Mouse (Mus musculus) left cerebral cortex, postnatal 4 days (tissue): ENCODE measurements around the gene Msmp. TPM values are rescaled to one million over a fixed set of nuclear protein-coding genes. Genes with fewer than 3 reads are reported as not detected.
"Not testable (repeated sequence)": the region's sequence is repeated elsewhere in the genome, so short reads cannot be mapped to it uniquely, and the experiment has no call there.

ENCODE experiments used
- DNase-seq: peaks from one replicate; pipeline ENCODE4 v3.0.0-alpha.2; 2022
- intact Hi-C: fragments of 180-260 bp; cut with DNase I; formaldehyde crosslinking; loops from one replicate; pipeline ENCODE4 v1.15.1; 2025
- total RNA-seq, 2 experiments: library from RNA; stranded (reverse); gene quantifications; 2 replicates each; pipeline ENCODE4 v1.2.3; 2021

The Msmp gene
- total RNA-seq, 2 experiments from 2014 or later: not detected

- intact Hi-C loops: no loop called here
- DNase-seq: no peak
Observed at GRCm38 (mm10) chr4:43562769-43563600, 21.3 kb downstream of the Msmp start.

GRCm38 (mm10) chr4:43561997-43562768, 22.1 kb downstream of the Msmp start, which contains the start of the genes Creb3 and Tln1:
TSS of gene Creb3 (plus strand) at chr4:43562332.
TSS of gene Tln1 (minus strand) at chr4:43562691.
- DNase-seq: peak; percentile 93
- intact Hi-C loops: no loop called here

DNA sequence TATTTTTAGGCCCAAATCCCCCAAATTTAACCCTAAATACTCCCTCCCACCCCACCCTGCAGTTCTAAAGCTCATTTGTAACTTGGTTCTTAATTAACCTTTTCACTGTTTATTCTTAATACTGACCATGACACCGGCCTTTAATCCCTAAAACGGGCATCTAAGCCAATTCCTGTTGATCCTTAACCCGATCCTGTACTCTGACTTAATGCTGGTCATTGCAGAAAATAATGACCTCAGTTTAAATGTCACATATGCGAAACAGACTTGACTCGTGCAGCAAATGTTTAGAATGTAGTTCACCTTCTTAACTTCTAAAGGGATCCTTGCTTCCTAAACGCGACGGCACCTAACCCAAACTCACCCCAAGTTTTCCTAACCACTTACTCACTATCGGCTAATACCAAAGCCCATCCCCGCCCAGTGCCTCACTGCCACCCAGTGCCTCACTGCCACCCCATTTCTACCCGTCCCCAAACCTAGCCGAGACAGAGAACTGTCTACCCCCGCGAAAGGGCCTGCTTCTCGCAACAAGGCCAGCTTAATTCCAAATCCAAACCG, 22.8 kb downstream of the Msmp start:
- no peak for DNase-seq
- intact Hi-C loops: no loop called here

DNA sequence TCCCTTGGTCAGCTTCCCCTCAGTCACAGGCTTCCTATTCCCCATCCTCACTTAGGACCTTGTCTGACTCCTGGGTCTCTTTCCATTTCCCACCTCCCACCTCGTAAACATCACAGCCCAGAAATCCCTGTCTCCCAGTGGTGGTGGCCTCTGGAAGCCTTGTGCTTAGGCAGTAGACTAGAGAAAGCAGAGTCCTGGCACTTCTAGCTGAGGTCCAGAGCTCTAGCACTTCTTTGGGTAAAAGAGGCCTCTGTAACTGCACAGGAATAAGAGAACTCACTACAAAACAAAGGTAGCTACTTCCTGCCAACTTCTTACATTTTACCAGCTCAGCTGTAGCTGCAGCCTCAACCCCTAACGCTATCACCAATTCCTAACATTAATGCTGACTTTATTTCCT, 23.3 kb downstream of the Msmp start:
- intact Hi-C loops: no loop called here
- DNase-seq: no peak

DNA sequence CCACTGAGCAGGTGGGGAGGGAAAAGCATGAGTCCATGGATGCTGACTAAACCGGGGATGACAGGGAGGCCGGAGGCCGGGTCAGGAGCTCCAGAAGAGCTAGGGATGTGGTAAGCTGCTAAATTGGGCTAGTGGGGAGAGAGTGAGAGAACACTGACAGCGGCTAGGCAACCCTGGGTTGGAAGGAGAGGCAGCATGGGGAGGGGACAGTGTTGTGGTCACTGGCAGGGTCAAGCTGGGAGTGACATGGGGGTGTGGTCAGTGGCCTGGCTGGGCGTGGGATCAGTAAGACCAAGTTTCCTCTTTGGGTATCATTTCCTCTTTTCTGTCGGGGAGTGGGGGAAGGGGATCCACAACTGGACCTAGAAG, 24.1 kb downstream of the Msmp start:
- intact Hi-C loops: no loop called here
- no peak for DNase-seq

DNA sequence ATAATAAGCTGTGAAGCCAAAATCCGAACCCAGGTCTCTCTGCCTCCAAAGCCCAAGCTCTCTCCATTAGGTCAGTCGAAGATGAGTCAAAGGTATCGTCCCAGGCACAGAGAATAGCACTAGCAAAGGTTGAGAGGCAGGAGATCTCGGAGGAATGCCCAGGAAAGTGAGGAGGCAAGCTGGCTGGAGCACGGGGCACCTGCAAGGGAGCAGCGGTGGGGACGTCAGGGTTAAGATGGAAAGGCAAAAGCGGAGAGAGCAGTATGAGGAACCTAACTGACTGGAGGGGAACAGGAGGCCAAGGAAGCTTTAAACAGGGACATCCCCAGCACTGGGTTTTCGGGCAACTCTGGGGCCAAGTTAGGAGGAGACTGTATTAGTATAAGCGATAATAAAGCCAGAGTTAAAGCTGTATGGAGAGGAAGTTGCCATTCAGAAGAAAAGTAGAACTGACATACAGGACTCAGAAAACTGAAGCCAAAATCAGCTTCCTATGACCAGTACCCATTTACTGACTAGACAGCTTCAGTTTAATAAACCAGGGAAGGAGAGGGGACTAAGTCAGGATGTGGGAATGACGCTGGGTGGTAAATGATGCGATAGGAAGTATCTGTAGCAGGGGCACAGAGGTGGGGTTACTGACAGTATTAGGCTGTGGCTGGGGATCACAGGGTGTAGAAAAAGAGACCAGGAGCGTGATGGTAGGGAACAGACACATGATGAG, 24.6 kb downstream of the Msmp start:
- intact Hi-C loops: no loop called here
- DNase-seq: no peak

DNA sequence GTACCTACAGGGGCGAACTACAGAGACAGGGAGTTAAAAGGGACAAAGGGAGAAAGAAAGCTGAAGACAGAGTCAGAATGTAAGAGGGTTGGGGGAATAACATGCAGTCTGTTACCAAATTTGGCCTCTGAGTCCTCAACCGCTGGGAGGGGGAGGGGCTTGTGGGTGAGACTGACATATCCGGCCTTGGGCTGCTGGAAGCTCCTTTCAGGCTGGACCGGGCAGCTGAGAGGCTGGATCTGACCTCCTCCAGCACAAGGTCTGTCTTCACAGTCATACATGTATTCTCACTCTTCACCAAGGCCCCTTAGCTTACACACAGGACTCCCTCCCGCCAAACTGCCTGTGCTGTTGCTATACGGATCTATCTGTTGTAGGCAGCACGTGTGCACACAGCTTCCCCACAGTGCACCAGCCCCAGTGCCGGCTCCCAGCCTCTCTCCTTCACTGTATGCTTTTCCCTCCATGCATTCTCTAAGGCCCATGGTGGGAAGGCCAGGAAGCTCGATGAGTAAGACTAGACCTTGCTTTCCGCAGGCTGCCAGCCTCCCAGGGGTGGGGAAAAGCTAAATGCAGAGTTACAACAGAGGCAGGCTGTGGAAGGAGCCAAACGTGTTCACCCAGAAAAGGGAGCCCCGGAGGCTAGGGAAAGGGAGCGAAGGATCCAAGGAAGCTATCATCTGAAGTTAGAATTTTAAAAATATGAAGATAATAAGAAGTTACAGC, 25.5 kb downstream of the Msmp start:
- intact Hi-C loops: no loop called here
- DNase-seq: peak; percentile 37

GRCm38 (mm10) chr4:43558028-43558630, 26.2 kb downstream of the Msmp start:
- DNase-seq: no peak

DNA sequence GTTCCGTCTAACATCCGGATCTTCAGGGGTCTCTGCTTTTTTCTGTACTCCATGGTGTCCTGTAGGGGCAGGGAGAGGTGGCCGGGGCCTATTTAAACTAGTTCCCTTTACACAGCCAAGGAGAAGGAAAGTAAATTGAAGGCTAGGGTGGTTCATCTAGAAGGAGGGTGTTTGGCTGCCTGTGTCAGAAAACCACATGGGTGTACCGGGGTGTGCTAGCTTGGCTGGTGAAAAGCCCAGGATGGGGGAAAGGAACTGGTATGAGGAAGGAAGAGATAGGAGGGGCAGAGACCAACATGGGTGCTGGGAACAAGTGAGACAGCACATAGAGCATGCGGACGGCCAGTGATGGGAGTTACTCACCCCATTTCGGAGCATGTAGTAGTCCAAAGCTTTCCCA, 28.4 kb downstream of the Msmp start:
- intact Hi-C loops: no loop called here
- DNase-seq: no peak

More at GRCm38 (mm10) chr4:43558028-43558630, 26.2 kb downstream of the Msmp start:
- intact Hi-C loops: no loop called here

GRCm38 (mm10) chr4:43553891-43554290, 30.4 kb downstream of the Msmp start:
- DNase-seq: no peak
- intact Hi-C loops: no loop called here

- no peak for DNase-seq
- intact Hi-C loops: no loop called here
Observed at GRCm38 (mm10) chr4:43552437-43552836, 31.9 kb downstream of the Msmp start.

DNA sequence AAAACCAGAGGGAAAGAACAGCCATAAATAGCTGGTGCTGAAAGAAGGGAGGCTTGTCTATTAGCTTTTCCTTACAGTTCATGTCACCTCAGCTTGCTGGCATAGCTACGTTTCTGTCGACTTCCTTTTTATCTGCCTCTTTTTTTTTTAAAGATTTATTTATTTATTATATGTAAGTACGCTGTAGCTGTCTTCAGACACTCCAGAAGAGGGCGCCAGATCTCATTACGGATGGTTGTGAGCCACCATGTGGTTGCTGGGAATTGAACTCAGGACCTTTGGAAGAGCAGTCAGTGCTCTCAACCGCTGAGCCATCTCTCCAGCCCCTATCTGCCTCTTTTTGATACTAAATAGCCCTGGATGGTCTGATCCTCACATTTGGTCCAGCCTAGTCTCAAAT, 32.4 kb downstream of the Msmp start:
- intact Hi-C loops, DNase-seq: not testable (repeated sequence)

DNA sequence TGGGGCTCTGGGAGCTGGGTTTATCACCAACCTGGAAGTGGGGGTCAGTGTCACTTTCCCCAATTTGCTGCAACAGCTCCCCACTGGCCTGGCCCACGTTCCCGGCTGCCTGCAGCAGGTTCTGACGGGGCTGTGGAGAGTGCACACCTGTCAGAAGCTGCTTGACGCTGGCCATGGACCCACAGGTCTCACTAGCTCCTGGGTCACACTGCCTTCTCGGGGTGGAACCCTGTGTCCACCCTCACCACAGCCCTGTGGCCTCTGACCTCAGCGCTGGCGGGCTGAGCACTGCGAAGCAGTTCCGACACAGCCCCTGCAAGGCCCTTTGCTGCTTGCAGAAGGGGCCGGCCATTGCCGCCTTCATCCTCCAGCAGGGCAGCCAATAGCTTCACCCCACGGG, 35.2 kb downstream of the Msmp start:
- intact Hi-C loops: no loop called here
- no peak for DNase-seq

- intact Hi-C loops: no loop called here
- DNase-seq: no peak
Observed at GRCm38 (mm10) chr4:43547160-43547559, 37.1 kb downstream of the Msmp start.

DNA sequence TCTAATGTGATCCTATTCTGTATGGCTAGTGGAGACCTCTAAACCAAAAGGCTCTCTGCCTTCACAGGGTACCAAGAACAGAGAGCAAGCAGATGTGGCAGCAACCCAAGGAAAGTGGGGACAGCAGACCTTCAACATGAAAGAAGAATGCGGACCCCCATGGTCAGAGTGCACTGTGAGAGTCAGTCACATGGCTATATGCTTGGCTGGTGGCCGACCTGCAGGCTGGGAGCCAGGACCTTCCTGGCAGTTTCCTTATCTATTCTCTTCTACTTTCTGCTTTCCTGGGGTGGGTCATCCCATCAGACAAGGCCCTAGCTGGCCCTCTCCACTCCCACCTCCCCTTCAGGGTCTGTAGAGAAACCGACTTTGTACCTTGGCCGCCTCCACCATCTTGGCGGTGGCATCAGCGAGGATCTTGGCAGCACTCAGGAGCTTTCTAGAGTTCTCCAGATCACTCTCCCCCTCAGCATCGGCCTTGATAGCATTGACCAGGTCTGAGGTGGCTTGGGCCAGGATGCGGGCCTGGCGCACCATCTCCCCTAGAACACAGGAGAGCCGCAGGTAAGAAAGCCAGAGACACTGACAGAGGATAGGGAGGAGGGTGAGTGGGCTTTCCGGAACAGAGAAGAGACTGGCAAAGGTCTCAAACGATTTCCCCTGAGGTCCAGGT, 37.8 kb downstream of the Msmp start:
- no peak for DNase-seq
- intact Hi-C loops: no loop called here

DNA sequence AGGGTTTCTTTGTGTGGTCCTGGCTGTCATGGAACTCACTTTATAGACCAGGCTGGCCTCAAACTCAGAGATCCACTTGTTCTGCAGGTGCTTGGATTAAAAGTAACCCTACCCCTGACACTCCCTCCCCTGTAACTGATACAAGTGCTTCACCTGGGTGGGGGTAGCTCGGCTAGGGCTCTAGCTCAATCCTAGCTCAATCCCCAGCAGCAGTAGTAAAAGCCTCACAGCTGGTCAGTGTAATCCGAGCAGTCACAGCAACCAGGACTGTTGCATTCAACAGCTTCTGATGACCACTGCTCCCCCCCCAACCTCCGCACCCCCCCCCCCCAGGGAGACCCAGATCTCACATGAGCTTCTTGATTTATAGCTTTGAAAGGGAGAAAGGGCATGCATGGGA, 42.2 kb downstream of the Msmp start:
- intact Hi-C loops: no loop called here
- no peak for DNase-seq

- no peak for DNase-seq
Observed at GRCm38 (mm10) chr4:43536031-43536430, 48.3 kb downstream of the Msmp start.

GRCm38 (mm10) chr4:43535628-43536027, 48.7 kb downstream of the Msmp start:
- intact Hi-C loops: no loop called here
- no peak for DNase-seq

More at GRCm38 (mm10) chr4:43536031-43536430, 48.3 kb downstream of the Msmp start:
- intact Hi-C loops: no loop called here

DNA sequence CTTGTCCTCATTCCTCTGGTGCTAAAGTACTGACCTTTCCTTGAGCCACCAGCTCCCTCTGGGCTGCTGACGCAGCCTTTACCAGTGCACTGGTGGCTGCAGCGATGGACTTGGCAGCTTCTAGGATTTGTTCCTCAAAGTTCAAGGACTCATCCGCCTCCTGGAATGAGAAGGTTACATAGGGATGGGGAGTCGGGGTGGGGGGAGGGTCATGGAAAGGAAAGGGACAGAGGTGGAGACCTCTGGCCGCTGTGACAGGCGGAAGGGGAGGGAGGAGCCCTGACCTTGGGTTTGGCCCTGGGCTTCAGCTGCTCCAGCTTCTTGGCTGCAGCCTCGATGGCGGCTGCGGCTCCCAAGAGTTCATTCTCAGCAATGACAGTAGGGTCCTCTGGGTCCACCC, 51.0 kb downstream of the Msmp start:
- intact Hi-C loops: no loop called here
- no peak for DNase-seq
